Mouse (Mus musculus) embryo, embryonic 9.5 days (tissue): ENCODE measurements at regions not wholly inside any gene's neighbourhood (a gene's known extent, or its start where the extent isn't known, plus 50 kb on each side); places are given as distances from the start of the nearest gene placed in this dataset.

Source experiments
- DNase-seq: peaks from one replicate; pipeline ENCODE4 v3.0.0-alpha.2; 2017; ENCODE audit errors: extremely low spot score

DNA sequence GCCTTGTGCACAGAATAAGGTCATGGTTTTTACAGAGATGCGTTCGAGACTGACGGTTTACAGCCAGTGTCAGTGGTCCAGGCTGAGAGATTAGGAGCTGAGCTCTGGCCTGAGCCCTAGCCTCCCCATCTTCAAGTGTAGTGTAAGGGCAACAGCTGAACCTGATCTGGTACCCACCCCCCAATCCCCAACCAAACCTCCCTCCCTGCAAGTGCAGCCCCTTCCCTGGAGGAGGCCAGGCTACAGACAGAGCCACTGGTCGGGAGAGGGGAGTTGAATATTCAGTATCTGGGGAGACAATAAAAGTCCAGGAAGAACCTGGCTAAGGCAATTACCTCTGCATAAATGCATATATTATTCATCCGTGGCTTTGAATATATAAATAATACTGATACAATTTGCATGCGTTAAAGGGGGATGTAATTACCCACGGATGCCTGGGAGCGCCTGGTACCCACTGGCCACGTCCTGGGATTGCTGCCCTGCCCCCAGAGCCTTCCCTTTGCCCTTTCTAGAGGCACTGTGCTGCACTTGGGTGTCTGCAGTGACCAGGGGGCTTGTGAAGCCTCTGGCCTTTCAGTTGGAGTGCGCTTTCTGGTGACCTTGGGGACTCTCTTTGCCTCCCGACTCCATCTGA, 95.5 kb upstream of the Mvb12b start:
- DNase-seq, result no peak

DNA sequence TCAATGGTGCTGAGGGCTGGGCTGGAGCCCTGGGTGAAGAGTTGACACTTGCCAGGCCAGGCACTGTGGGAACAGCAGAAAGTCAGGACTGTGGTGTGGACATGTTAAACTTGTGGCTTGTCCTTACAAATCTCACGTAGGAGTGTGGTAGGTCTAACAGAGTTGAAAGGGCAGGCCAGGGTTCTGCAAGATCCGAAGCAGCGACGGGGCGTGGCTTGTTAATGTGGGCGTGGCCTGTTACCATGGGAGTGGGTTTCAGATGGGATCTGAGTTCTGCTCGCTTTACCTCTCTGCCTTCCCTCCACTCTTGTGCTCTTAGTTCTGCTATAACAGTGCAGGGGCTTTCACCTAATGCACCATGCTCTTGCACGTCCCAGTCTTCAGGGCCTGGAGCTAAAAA, 94.2 kb upstream of the Mvb12b start:
- no peak for DNase-seq

DNA sequence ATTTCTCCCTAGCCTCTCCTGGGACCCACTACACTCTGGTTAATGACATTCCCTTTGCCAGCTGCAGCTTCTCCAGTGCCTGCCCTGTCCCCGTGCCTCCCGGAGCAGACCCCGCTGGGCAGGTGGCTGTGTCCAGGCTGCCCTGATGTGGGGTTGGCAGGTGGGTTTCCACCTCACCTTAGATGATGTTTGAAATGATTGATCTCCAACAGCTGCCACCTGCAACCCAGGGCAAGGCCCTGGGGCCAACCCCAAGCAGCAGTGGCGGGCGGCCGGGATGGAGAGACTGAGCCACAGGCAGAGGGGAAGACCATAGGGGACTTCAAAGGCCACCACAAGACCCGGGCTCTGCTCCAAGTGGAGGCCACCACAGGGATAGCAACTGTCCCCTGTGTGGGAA, 93.6 kb upstream of the Mvb12b start:
- no peak for DNase-seq

DNA sequence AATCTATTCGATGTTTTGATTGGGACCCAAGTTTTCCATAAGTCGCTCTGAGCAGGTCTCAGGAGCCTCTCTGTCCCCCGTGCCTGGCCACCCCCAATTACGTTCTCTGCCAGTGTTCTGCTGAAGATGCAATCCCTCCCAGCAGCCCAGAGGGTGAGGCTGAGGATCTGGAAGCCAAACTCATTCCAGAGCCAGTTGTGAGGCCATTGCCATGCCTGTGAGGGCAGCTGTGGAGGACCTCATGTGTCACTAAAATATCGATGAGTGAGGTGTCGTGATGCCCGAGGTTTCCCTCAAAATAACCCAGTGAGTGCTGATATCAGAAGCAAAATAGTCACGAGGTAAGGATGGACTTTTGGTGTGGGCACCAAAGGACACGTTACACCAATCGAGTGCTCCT, 93.1 kb upstream of the Mvb12b start:
- DNase-seq, result no peak

DNA sequence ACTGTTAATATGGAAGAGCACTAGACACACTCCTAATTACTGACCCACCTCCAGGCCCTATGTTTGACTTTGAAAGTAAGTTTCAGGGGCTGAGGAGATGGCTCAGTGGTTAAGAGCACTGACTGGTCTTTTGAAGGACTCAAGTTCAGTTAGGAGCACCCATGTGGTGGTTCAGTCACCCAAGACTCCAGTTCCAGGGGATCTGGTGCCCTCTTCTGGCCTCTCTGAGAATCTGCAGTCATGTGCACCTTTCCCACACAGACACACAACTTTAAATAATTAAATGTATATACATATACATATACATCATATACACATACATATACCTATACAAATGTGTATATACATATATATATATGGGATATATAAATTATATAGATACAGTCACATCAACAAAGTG, 91.5 kb upstream of the Mvb12b start:
- no peak for DNase-seq

DNA sequence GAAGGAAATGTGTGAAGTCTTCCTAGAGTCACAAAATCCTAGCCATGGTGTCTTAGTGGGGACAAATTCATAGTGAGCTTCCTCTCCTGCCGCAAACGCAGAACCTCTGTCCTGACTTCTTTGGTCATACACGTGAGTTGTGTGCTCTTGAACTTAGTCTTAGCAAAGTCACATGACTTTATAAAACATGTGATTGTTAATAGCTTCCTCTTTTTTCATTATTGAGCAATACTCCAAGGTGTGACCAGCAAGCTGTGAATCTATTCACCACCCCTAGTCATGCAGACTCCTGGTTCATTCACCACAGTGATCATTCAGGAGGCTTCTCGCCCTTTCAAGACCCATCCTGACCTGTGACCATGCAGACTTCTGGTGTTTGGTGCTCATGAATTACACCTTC, 90.8 kb upstream of the Mvb12b start:
- no peak for DNase-seq

DNA sequence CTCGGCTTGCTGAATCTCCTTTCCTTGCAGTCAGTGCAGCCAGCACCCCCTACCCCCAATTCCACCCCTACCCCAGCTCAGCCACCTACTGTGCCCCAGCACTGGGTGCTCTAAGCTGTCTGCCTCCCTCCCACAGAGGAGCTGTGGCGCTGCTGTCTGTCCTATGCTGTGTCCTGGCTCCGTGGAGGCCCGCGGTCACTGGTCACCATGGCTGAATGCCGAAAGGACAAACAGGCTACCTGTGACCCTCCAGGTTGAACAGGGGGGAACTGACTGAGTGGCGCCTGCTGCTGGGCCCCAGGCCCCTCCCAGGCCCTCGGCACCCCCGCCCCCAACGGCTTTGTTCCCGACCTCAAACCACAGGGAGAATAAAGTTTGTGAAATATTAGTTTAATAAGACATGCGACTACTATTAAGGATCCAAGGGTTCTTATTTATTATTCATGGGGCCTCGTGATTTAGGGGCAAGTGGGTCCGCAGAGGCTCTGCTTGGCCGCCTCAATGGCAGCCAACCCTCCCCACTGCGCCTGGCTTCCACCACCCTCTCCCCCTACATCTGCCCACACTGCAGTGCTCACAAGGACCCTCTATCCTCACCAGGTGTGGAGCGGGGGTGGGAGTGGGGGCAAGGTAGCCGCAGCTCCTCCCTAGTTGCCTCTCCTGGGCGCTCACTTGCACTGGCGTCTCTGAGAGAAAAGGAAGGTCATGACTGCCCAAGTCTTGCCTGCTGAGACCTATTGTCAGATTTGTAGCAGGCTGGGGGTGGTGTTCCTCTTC, 90.0 kb upstream of the Mvb12b start:
- DNase-seq, result no peak

DNA sequence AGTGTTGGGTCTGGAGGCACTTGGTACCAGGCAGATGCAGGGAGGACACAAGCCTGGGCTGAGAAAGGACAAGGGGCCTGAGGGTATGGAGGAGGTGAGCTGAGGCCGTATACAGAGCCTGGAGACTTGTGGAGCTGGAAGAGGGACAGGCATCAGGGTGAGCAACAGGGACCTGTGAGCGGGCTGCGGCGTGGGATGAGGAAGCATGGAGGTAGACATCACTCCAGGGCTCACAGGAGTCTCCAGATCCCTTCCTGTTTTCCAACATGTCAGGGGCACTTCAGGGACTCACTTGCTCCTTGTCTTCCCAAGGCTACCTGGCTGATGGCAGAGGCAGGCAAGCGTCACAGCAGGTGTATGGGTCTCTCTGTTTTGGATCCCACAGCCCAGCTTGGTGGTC, 89.4 kb upstream of the Mvb12b start:
- no peak for DNase-seq

DNA sequence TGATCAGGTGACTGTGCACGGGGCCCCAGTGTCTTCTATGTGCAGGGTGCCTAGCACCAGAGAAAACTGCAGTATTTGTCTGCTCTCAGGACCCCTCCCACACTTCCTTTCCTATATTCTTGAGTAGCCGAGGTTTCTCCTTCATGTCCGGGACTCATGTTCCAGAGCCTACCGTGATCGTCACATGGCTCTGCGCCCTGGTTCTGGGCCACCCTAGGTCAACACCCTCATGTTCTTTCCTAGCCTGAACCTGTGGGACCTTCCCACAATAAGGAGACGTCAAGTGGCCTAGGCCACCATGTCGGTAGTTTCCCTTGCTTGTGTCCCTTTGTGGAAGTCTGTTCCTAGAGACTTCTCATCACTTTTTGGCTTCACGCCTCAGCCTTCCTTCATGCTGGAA, 88.4 kb upstream of the Mvb12b start:
- no peak for DNase-seq

DNA sequence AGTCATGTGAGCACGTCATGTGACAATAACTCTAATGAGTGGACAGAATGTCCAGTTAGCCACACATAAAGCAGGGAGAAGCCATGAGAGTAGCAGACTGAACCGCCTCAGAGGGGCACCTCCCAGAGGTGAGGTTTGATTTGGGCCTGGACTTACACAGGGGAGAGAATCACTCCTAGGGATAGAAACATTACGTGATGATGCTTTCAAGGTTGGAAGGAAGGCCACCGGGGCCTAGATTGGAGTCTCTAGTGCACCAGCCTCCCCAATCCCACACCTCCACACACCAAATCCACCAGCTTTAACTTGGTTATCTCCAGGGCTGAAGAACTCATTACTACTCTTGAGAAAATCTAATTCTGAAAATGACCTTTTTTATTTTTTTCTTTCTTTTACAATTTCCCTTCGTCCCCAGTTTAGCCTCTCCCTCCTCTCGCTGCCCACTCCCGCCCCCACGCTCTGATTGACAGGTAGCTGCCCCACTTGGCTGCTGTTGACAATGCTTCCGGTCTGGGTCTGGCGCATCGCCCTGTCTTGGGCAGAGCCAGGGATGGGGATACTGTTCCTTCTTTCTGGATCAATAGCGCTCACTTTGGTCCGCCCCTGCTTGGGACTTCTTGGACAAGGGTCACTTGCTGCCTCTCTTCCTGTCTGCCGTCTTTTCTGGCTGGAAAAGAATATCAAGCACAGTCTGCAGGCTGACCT, 87.8 kb upstream of the Mvb12b start:
- DNase-seq, result no peak

DNA sequence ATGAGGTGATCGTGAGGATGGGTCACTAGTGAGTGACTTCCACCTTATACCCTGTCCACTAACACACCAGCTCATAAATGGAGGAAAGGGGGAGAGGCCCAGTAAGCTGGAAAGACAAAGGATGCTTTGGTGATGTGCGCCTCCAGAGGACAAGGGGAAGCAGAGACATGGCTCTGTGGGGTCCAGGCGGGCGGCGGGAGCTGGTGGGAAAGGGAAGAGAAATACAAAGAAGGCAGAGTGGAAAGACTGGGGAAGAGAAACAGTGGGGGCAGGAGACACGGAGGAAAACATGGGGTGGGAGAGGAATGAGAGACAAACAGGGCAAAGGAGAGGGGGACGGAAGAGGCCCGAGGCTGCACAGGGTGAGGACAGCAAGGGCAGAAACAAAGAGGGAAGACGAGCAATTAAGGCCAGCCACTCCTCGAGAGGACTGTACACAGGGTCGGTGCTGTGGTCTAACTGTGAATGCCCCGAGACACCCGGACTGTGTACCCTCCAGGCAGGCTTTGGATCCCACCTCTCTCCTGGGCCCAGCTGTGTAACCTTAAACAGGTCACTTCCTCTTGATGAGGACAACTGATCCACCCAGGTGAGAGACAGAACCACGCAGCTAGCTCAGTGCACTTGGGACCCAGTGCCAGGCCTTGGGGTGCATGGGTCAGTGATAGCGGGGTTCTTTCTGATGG, 87.1 kb upstream of the Mvb12b start:
- no peak for DNase-seq

DNA sequence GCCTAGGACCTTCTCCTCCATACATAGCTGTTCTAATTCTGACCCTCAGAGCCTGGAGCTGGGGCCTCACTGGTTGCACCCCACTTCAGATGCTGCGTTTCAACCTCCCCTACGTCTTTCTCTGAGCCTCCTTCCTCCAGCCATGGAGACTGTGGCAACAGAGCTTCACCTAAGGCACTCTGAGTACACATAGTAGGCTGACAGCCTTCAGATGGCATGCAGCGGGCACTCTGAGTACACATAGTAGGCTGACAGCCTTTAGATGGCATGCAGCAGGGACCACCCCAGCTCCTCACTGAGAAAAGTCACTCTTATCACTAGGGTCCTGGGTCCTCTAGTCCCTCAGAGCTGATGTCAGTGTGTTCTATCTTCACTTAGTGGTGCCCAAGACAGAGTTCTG, 86.3 kb upstream of the Mvb12b start:
- no peak for DNase-seq

DNA sequence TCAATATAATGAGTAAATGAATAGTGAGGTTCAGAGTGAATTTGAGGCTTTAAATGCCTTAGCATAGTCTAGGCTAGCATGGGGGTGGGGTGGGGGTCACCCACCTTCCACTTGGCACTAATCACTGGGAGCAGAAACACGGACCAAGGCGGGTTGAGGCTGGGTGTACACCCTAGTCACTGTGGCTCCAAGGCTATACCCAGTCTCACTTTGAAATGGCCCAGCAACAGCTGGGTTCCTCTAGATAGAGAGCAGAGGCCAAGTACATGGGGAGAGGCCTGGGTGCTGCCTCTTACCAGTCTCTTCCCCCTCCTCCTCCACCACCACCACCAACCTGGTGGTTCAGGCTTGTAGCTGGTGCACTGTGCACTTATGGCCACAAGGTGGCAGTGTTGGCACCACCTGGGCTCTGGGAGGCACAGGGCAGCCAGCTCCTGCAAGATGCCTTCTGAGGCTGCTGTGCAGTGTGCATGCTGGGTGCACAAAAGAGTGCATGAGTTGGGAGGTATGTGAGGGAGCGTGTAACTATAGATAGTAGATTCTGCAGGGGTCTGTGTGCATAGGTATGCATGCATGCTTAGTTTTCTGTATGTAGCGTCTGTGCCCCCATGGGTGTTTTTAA, 85.6 kb upstream of the Mvb12b start:
- peak; percentile 75 for DNase-seq

DNA sequence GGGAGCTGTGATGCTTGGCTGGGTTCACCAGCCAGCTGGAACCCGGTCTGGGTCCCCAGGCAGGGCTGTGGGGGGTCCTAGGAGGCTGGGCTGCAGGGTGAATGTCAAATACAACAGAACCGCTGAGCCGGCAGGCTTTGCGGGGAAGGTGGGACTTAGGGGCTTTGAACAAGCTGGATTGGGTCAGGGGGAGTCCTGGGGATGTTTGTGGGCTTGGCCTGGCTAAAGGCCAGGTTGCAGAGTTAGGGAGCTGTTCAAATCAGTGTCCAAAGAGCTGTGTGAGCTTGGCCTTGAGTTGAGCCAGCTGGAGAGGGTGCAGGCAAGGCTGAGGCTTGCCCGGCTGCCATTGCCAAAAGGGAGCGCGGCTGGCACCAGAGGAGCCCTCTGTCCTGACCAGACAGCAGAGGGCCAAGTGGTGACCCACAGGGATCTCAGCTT, 79.3 kb upstream of the Mvb12b start:
- no peak for DNase-seq

DNA sequence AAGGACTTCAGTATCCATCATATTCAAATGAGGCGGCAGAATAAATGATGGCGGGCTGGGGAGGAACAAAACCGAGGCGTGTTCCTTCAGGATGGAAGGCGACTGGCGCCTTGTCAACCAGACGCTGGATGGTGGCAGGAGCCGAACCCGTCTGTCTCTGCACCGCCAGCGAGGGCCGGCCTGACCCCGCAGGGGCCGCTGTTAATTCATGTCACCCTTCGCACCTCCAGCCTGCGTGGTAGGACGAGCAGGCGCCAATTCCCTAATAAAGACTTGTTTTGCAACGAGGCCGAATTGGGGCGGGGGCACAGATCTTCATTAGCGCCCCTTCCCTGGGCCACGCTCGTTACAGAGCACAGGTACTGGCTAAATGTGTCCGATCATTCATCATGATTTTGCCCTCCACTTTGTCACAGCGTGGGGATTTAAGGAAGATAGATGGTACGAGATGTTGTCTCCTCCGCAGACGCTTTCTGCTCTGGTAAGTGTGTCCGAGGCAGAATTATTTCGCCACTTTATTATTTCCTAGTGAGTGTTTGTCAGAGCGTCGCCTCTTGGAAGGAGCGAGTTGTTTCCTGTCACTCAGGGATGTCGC, 78.7 kb upstream of the Mvb12b start:
- no peak for DNase-seq

DNA sequence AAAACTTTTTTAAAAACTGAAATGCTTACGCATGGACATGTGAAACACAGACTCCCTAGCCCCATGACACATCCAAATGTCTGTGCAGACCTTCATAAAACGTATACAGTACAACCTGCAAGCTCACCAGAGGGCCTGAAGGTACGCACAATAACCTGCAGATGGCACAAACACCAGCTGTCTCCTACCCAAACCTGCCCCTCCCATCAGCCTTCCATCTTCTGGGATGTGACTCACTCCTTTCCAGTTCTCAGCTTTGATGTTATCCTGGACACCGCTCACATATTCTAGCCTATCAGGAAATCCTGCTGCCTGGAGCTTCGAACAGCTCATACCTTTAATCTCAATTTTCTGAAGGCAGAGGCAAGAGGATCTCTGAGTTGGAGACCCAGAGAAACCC, 76.3 kb upstream of the Mvb12b start:
- DNase-seq, result no peak

DNA sequence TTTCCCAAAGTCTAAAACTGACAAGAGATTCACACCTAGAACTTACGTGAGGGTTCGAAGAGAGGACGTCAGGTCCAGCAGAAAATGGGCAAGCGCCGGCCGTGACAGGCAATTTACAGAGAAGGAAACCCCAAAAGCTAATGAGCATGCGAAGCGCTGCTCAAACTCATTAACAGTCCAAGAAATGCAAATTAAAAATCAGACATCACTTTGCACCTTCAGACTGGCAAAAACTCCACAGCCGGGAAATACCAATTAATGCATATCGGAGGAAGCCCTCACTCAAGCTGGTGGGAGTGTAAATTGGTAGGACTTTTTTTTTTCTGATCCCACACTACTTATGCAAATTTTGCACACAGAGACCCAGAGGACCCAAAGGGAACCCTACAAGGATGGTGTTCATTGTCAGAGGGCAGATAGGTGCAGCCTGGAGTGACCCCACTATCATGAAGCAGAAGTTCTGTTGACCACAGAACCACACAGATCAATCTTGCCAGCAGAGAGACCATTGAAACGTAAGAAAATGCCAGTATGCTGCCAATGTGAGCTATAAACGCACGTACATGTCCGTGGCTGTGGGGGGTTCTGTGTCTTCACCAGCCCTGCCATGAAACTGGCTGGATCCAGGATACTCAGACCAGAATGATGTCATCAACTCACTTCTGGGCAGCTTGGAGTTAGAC, 74.8 kb upstream of the Mvb12b start:
- no peak for DNase-seq

DNA sequence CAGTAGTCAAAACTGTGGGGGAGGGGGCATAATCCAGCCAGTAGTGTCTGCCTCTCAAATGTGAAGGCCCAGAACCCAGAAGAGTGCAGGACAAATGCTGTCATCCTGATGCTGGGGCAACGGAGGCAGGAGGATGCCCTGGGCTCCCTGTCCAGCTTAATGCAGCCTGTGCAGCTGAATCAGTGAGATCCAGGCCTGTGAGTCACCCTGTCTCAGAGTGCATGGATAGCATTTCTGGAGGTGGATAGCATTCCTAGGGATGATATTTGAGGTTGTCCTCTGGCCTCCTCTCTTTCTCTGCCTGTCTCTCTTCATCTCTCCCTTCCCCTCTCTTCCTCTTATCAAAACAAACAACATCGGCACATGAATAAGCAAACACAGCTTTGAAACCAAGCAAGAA, 73.8 kb upstream of the Mvb12b start:
- no peak for DNase-seq

DNA sequence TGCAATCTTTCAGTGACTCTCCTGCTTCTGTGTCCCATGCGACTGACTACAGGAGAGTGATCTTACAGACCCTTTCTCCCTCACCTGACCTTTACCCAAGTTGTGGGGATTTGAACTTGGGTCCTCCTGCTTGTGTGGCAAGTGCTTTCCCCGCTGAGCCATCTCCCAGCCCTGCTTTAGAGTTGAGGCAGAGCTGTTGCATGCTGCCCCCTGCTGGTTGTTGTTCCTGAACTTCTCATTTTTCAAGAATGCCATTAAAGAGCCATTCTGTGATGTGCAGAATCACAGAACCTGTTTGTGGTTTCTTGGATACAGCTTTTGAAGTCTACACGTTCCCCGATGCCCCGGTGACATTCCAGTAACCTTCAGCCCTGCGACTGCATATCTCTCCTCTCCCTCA, 70.0 kb upstream of the Mvb12b start:
- peak; percentile 45 for DNase-seq

DNA sequence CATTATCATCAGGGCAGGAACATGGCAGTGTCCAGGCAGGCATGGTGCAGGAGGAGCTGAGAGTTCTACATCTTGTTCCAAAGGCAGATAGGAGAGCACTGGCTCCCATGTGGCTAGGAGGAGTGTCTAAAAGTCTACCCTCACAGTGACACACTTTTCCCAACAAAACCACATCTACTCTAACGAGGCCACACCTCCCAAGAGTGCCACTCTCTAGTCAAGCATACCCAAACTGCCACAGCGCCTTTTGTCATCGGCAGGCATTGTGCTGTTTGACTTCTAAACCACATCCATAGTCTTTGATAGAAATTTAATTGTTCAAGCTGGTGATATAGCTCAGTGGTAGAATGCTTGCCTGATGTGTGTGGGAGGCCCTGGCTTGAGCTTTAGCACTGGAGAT, 56.6 kb upstream of the Mvb12b start:
- DNase-seq, result no peak

DNA sequence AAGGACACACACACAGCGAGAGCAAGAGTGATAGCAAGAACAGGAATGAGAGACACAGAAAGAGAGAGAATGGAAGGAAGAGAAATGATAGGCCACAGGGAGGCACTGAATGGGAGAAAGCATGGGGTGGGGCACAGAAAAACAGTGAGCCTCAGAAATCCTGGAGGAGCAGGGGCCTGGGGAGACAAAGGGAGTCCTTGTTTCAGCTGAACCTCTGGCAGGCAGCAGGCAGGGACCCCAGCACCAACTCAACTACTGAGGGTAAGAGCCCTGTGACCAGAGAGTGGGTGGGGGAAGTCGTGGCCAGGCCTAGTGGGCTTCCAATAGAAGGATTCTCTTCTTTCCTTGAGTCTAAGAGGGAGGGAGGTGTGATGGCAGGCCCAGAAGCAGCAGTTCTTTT, 54.3 kb upstream of the Mvb12b start:
- no peak for DNase-seq
